Mouse (Mus musculus): ENCODE measurements at regions not wholly inside any gene's neighbourhood (a gene's known extent, or its start where the extent isn't known, plus 50 kb on each side); places are given as distances from the start of the nearest gene placed in this dataset.

DNA sequence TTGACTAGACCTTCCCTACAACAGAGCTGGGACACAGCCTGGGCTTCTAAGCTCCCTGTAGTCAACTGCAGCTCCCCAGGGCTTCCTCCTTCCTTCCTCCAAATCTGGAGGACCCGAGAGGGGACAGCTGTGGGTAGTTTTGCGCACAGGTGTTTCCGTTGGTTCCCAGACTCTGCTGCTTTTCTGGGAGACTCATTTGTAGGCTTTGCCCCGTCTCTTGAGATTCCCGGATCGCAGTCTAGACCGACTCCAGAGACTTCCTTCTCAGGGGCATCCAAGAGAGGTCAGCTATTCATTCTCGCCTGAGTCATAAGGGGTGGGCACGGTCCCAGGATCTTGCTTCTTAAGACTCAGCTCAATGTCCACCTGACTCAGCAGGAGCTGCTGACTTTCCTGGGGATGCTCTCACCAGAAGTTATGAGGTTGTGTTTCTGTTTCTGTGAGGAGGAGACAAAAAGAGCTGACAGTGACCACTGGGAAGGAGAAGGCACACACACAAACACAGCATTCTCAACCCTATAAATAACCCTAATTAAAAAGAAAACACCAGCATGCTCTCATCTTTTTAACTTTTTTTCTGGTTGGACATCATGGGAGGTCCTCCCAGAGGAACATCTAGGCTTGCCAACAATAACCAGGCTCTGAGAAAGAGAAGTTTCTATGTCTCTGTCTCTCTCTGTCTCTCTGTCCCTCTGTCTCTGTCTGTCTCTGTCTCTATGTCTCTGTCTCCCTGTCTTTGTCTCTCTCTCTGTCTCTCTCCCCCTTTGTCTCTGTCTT is 180.8 kb downstream of the Ets1 start:
- TF ChIP-seq CTCF (IDR thresholded peaks at IDR 0.05; ENCODE audit: extremely low read depth, insufficient read length, insufficient replicate concordance, low read depth, low read length): no peak
- TF ChIP-seq POLR2A (IDR thresholded peaks at IDR 0.05; ENCODE audit: low read depth, low read length): no peak
